Mouse (Mus musculus) neural tube, embryonic 10.5 days (tissue): ENCODE data around the gene Gpatch1.
"Not testable (repeated sequence)": the region's sequence is repeated elsewhere in the genome, so short reads cannot be mapped to it uniquely, and the experiment has no call there.

Experiments
- DNase-seq: peaks from one replicate; pipeline ENCODE4 v3.0.0-alpha.2; 2017; ENCODE audit warnings: low spot score; ENCODE audit errors: extremely low spot score

Gpatch1 gene

GRCm38 (mm10) chr7:35237935-35238334, 80.3 kb downstream of the Gpatch1 start:
- DNase-seq, result not testable (repeated sequence)

- DNase-seq, result peak; percentile 54
Measured at GRCm38 (mm10) chr7:35235308-35235707, 82.9 kb downstream of the Gpatch1 start.

- DNase-seq, result peak; percentile 100
Measured at GRCm38 (mm10) chr7:35234361-35235245, 83.6 kb downstream of the Gpatch1 start.

GRCm38 (mm10) chr7:35233861-35234260, 84.4 kb downstream of the Gpatch1 start:
- no peak for DNase-seq

- peak; percentile 26 for DNase-seq
Measured at GRCm38 (mm10) chr7:35232796-35233455, 85.3 kb downstream of the Gpatch1 start.

GRCm38 (mm10) chr7:35230333-35230732, 87.9 kb downstream of the Gpatch1 start:
- no peak for DNase-seq
